Mouse (Mus musculus): ENCODE measurements around the gene Lbhd1.

DNA sequence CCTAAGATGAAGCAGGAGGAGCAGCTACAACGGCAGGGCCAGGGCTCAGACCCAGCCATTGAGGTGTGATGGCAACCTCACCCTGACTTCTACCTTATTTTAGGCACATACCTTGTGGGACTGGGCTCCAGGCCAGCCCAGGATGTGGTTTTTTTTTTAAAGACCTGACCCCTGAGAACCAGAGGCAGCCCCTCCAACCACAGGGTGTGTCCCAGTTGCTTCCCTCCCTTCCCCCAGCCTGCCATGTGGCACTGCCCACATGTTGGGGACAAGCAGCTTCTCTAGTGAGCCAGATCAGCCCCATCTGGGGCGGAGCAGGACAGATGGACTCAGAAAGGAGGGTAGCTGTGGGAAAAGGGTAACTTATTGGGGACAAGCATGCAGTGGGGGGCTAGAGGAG lies 43.2 kb downstream of the Lbhd1 start:
- no peak for TF ChIP-seq CTCF (IDR thresholded peaks at IDR 0.05; ENCODE audit: low read depth)
- TF ChIP-seq EP300 (optimal IDR thresholded peaks at IDR 0.05), result no peak
